Mouse (Mus musculus) embryonic facial prominence, embryonic 12.5 days (tissue): ENCODE data around the gene Npas3. TPM values are rescaled to one million over a fixed set of nuclear protein-coding genes. Genes with fewer than 3 reads are reported as not detected.

ENCODE experiments used
- ATAC-seq: fragments of 200-750 bp; cut with Nextera tagmentation; 2 replicates; pipeline ENCODE4 v1.8.0; 2017; ENCODE audit not compliant: insufficient number of reproducible peaks, insufficient read depth, low FRiP score, low TSS enrichment
- H3K27ac ChIP-seq: fragments of 300-500 bp; sonication (generic); 2 replicates; pipeline ENCODE4 v1.5.1; 2016; ENCODE audit warnings: mild to moderate bottlenecking
- H3K27me3 ChIP-seq: fragments of 300-500 bp; sonication (generic); 2 replicates; pipeline ENCODE4 v1.6.1; 2016; ENCODE audit warnings: mild to moderate bottlenecking, moderate library complexity
- H3K36me3 ChIP-seq: fragments of 300-500 bp; sonication (generic); 2 replicates; pipeline ENCODE4 v1.6.1; 2016; ENCODE audit warnings: mild to moderate bottlenecking
- H3K4me1 ChIP-seq: fragments of 300-500 bp; sonication (generic); 2 replicates; pipeline ENCODE4 v1.6.1; 2016
- H3K4me2 ChIP-seq: fragments of 300-500 bp; sonication (generic); replicated peaks from 2 replicates; pipeline ENCODE4 v1.6.1; 2016; ENCODE audit warnings: mild to moderate bottlenecking, moderate library complexity
- H3K4me3 ChIP-seq: fragments of 300-500 bp; sonication (generic); 2 replicates; pipeline ENCODE4 v1.5.1; 2016; ENCODE audit warnings: mild to moderate bottlenecking
- H3K9ac ChIP-seq: fragments of 300-500 bp; sonication (generic); 2 replicates; pipeline ENCODE4 v1.6.1; 2016; ENCODE audit warnings: mild to moderate bottlenecking, moderate library complexity
- H3K9me3 ChIP-seq: fragments of 300-500 bp; sonication (generic); 2 replicates; pipeline ENCODE4 v1.6.1; 2016; ENCODE audit warnings: mild to moderate bottlenecking, moderate library complexity
- WGBS: fragments of 180-500 bp; shearing (Covaris S2); methylation state at CpG from one replicate; pipeline ENCODE4 v1.1.7; 2016; 5-methylcytosine and 5-hydroxymethylcytosine counted together
- polyA plus RNA-seq: library from polyadenylated mRNA; unstranded; fragments of >200 nt; fragmentation: Nextera tagmentation; extraction: Ambion mirVana; gene quantifications from 2 replicates; pipeline ENCODE4 v1.2.1, GENCODE M21; 2016

Gene Npas3
- polyA plus RNA-seq, 1 experiment from 2014 or later = 6.4 TPM

DNA sequence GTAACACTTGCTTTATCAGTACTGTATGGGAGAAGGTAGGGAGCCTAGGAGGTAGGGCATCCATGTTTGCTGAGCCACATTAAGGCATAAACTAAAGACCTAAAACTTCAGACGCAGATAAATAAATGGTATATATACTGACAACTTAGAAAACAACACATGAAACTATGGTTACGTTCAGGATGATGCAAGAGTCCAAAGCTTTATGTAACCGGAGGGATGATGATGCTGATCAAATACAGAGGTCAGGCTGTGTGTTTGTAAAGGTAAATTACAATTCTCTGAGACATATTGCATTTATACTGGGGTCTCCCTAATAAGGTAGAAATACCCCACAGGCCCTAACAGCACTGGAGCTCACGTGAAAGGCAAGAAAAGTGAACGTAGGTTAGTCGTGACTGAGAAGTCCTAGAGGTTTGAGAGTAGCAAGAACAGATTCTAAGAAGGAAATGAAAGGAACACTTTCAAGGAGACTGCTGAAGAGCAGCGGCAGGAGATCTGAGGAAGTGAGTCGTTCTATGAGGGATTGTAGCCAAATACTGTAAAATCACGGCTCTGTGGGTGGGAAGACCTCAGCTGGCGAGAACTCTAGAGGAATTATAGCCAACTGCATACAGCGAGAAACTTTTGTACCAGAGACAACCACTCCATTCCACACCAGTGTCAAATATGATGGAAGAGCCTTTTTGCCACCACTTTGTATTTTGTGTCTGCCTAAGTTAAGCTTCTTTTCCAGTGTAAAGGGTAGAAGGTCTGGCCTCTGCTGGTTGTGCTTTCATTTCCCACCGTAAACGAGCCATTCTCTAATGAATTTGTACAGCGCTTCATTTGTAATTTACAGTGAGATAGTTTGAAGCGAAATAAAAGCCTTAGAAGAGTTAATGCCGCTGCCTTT, 49.7 kb downstream of the Npas3 start:
- Histone ChIP-seq H3K9me3 (no peaks in the 10 kb centered on the region), H3K4me3 (no peak overlapping the region), H3K9ac (no peak overlapping the region), H3K4me1 (peaks cover 6% of the 10 kb centered on the region), H3K27ac (no peak overlapping the region), H3K4me2 (no peak overlapping the region), H3K27me3 (no peaks in the 10 kb centered on the region), H3K36me3 (no peaks in the 10 kb centered on the region)
- 78% methylated on average over 16 of the region's 16 CpGs for WGBS
- no peak for ATAC-seq

DNA sequence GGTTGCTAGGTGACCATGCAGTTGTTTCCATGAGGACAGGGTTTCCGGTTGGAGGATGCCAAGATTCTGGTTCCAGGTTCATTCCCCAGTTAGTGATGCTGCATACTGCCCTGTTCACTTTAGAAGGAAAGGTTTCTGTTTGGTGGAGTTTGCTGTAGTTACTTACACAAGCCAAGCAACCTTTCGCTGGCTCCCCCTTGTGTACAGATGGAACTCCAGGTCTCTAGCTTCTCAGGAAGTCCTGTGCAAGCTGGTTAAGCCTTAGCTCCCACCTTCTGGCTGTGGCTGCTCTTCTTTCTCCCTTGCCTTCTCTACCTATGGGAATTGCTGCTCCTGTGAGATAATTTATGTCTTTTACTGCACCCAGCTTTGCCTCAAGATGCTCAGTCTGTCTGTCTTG, 52.5 kb downstream of the Npas3 start:
- Histone ChIP-seq H3K27me3 (no peaks in the 10 kb centered on the region), H3K4me2 (no peak overlapping the region), H3K27ac (no peak overlapping the region), H3K9ac (no peak overlapping the region), H3K36me3 (no peaks in the 10 kb centered on the region), H3K9me3 (no peaks in the 10 kb centered on the region), H3K4me1 (peaks cover 3% of the 10 kb centered on the region; the same call in 1 of the 2 replicates), H3K4me3 (no peak overlapping the region)
- WGBS = 47% methylated on average over 2 of the region's 2 CpGs
- ATAC-seq = no peak

DNA sequence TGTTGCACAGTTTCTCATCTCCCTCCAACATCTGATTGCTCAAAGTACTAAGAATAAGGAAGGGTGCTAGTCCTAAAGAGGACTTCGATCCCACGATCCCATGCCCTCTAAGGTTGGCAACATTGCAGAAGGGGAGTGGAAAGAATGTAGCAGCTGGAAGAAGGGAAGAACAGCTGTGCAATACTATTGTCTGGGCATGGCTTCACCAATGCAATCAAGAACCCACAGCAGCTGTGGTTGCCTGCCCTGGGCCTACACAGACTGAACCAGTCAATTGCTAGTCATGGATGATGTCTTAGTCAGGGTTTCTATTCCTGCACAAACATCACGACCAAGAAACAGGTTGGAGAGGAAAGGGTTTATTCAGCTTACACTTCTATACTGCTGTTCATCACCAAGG, 53.7 kb downstream of the Npas3 start:
- H3K27me3 ChIP-seq = no peaks in the 10 kb centered on the region
- no peak overlapping the region for H3K4me3 ChIP-seq
- H3K4me2 ChIP-seq = no peak overlapping the region
- no peaks in the 10 kb centered on the region for H3K36me3 ChIP-seq
- H3K4me1 ChIP-seq = 0 out of 2 replicates have a peak, but pooled peaks cover 3% of the 10 kb centered on the region
- WGBS = 84% methylated on average over 3 of the region's 3 CpGs
- H3K9me3 ChIP-seq = no peaks in the 10 kb centered on the region
- H3K9ac ChIP-seq = no peak overlapping the region
- no peak for ATAC-seq
- no peak overlapping the region for H3K27ac ChIP-seq

DNA sequence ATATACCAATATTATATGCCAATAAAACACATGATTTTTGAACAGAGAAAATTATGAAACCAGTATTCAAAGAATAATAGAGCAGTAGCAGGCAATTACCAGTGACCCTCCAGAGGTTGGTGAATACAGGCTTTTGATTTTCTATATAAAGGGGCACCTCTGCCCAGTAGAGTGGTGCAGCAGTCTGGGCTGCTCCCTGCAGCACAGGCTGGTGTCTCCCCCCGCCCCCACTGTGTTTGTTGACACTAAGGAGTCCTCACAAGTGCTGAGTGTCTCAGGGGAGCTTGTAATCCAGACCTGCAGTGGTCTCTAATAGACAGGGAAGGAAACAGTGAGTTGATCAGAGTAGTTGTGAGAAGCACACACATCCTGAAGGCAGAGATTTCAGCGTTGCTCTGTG, 68.2 kb downstream of the Npas3 start:
- H3K4me1 ChIP-seq = 0 out of 2 replicates have a peak, but pooled peaks cover 5% of the 10 kb centered on the region
- no peak overlapping the region for H3K4me3 ChIP-seq
- H3K9me3 ChIP-seq = no peaks in the 10 kb centered on the region
- H3K27ac ChIP-seq = no peak overlapping the region
- no peak overlapping the region for H3K9ac ChIP-seq
- H3K27me3 ChIP-seq = no peaks in the 10 kb centered on the region
- ATAC-seq = no peak
- 17% methylated on average over 2 of the region's 2 CpGs for WGBS
- no peak overlapping the region for H3K4me2 ChIP-seq
- no peaks in the 10 kb centered on the region for H3K36me3 ChIP-seq

DNA sequence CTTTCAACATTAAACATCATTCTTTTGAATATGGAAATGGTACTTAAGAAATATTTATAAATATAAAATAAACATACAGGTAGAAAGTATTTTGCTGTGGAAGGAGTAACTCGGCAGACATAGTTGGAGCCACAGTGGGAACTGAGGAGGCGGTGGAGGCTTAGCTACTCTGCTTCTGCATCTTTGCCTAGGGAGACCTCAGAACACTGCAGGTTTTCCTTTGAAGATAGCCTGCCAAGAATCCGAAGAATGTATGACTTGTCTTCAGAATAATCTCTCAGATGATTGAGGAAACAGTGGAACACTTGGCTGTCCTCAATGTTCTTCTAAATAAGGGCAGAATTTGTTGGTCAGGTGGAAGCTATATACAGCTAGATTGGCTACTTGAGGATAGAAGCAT, 69.3 kb downstream of the Npas3 start:
- Histone ChIP-seq H3K4me3 (no peak overlapping the region), H3K27ac (no peak overlapping the region), H3K4me1 (0 out of 2 replicates have a peak, but pooled peaks cover 5% of the 10 kb centered on the region), H3K4me2 (no peak overlapping the region), H3K27me3 (no peaks in the 10 kb centered on the region), H3K9ac (no peak overlapping the region), H3K9me3 (no peaks in the 10 kb centered on the region), H3K36me3 (no peaks in the 10 kb centered on the region)
- ATAC-seq = no peak
- WGBS = 56% methylated on average over 3 of the region's 3 CpGs

DNA sequence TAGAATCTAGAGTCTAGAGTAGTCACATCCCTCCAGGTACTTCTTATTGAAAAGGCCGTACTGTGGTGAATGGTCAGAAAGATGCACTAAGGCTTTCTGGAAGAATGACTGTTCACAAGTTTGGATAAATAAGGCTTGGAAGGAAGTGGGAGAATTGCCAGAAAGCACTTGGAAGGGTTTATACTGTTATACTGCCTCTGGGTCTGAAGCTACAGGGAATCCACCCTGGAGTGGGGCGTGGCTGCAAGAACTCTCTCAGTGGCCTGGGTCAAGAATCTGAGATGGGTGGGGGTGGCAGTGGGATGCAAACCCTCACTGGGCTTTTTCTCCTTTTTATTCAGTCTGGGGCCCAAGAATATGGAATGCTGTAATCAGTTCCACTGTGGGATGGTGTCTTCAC, 72.0 kb downstream of the Npas3 start:
- no peak overlapping the region for H3K4me3 ChIP-seq
- no peak overlapping the region for H3K27ac ChIP-seq
- no peaks in the 10 kb centered on the region for H3K9me3 ChIP-seq
- no peak for ATAC-seq
- no peak overlapping the region for H3K4me2 ChIP-seq
- no peaks in the 10 kb centered on the region for H3K27me3 ChIP-seq
- no peak overlapping the region for H3K9ac ChIP-seq
- 81% methylated on average over 2 of the region's 2 CpGs for WGBS
- 0 out of 2 replicates have a peak, but pooled peaks cover 5% of the 10 kb centered on the region for H3K4me1 ChIP-seq
- H3K36me3 ChIP-seq = no peaks in the 10 kb centered on the region

DNA sequence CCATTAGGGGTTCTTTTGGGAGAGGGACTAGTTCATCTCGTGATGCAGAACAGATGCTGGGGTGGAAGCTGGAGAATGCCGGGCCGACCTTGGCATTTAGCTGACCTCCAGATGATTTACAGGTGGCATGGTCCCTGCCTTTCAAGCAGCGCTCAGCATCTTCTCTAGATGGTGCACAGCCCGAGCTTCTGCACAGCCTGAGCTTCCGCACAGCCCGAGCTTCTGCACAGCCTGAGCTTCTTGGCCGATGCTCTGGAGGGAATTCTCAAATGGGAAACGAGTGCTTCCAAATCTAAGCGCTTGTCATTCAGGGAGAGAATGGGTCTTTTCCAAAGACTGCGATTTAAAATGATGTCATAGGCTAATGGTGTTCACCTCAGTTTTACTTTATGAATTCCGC, 72.5 kb downstream of the Npas3 start:
- Histone ChIP-seq H3K4me2 (no peak overlapping the region), H3K27me3 (no peaks in the 10 kb centered on the region), H3K9me3 (no peaks in the 10 kb centered on the region), H3K4me1 (0 out of 2 replicates have a peak, but pooled peaks cover 5% of the 10 kb centered on the region), H3K27ac (no peak overlapping the region), H3K4me3 (no peak overlapping the region), H3K9ac (no peak overlapping the region), H3K36me3 (no peaks in the 10 kb centered on the region)
- WGBS = 55% methylated on average over 12 of the region's 12 CpGs
- no peak for ATAC-seq

DNA sequence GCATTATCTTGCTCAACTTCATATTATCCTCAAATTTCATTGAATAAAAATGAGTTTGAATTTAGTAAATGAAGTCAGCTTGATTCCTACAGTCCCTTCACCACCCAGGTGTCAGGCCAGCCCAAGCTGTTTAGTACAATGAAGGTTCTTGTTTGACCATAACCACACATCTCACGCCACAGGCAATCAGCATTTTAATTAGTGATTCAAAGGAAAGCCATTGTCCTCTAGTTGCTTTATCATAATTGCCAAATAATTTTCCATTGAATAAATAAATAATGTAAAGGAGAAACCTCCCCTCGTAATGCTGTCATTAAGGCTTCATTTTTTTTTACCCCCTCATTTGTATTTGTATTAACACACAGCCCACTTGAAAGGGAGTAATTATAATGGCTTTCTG, 73.5 kb downstream of the Npas3 start:
- Histone ChIP-seq H3K27ac (no peak overlapping the region), H3K4me3 (no peak overlapping the region), H3K36me3 (no peaks in the 10 kb centered on the region), H3K27me3 (no peaks in the 10 kb centered on the region), H3K9ac (no peak overlapping the region), H3K4me1 (0 out of 2 replicates have a peak, but pooled peaks cover 2% of the 10 kb centered on the region), H3K4me2 (no peak overlapping the region), H3K9me3 (no peaks in the 10 kb centered on the region)
- WGBS = 54% methylated on average over 2 of the region's 2 CpGs
- no peak for ATAC-seq

DNA sequence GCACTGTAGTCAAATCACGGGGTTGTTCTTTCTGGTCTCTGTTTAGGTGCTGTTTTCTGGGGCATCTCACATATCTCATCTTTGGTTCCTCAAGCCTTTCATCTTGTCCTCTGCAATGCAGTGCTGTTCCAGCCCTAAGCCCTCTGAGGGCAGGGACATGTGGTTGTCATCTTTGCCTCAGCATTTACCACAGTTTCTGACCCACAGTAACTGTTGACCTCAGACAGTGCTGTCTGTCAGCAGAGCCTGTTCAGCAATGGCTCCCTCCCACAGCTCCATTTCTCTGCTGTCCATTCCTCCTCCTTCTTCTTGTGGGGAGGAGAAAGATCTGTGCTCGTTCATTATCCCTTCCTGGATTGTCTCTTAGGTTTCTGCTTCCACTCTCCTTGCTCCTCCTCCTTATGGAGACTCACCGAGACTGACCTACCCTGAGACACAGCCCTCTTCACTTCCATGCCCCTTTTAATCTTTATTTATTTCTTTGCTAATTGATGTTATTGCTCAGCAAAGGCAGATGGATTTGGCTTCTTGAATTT, 79.2 kb downstream of the Npas3 start:
- Histone ChIP-seq H3K9ac (no peak overlapping the region), H3K4me3 (no peak overlapping the region), H3K4me1 (peaks cover 22% of the 10 kb centered on the region), H3K27ac (no peak overlapping the region), H3K9me3 (no peaks in the 10 kb centered on the region), H3K36me3 (no peaks in the 10 kb centered on the region), H3K27me3 (no peaks in the 10 kb centered on the region), H3K4me2 (no peak overlapping the region)
- WGBS = 18% methylated on average over 3 of the region's 3 CpGs
- no peak for ATAC-seq

DNA sequence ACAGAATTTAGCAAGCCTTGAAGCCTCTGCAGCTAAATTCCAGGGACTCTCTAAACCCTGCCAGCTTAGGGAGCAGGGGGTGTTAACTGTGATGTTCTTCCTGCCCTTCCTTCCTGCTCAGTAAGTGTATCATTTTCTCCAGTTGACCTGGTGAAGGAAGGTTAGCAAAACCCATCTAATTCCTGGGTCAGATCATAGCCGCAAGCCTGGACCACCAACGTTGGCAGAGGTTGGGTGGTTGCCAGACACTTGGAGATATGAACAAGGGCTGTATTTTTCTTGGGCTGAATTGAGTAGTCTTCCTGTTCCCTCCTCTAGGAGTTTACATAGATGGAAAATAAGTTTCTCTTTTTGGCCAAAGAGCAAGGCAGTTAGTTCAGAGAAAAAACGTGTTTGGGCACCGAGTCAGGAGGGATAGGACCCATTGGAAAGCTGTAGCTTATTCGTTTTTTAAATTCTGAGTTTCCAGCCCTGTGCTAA, 79.8 kb downstream of the Npas3 start:
- H3K4me1 ChIP-seq = peaks cover 22% of the 10 kb centered on the region
- 0 out of 2 replicates have a peak overlapping the region, but pooled peaks have one; percentile 11 for H3K4me2 ChIP-seq
- WGBS = 14% methylated on average over 5 of the region's 5 CpGs
- H3K27ac ChIP-seq = no peak overlapping the region
- no peaks in the 10 kb centered on the region for H3K36me3 ChIP-seq
- H3K27me3 ChIP-seq = no peaks in the 10 kb centered on the region
- no peak overlapping the region for H3K9ac ChIP-seq
- ATAC-seq = no peak
- no peak overlapping the region for H3K4me3 ChIP-seq
- H3K9me3 ChIP-seq = no peaks in the 10 kb centered on the region

DNA sequence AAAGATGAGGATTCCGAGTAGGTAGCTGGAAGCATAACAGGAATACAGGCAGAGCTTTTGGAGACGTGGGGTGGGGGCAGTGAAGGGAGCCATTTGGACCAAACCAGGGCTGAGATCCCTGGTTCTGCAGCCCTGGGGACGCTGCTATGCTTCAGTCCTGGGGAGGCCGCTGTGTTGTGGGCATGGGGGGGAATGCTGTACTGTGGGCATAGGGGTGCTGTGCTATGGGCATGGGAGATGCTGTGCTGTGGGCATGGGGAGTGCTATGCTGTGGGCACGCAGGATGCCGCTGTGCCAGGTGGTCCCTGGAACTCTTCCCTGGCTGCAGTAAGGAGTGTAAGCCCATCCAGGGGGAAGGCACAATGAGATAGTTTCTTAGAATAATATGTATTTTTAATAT, 81.7 kb downstream of the Npas3 start:
- H3K4me2 ChIP-seq = no peak overlapping the region
- H3K4me1 ChIP-seq = peaks cover 22% of the 10 kb centered on the region
- ATAC-seq = no peak
- 86% methylated on average over 6 of the region's 6 CpGs for WGBS
- no peaks in the 10 kb centered on the region for H3K36me3 ChIP-seq
- H3K27ac ChIP-seq = no peak overlapping the region
- H3K27me3 ChIP-seq = no peaks in the 10 kb centered on the region
- H3K9me3 ChIP-seq = no peaks in the 10 kb centered on the region
- no peak overlapping the region for H3K9ac ChIP-seq
- no peak overlapping the region for H3K4me3 ChIP-seq

DNA sequence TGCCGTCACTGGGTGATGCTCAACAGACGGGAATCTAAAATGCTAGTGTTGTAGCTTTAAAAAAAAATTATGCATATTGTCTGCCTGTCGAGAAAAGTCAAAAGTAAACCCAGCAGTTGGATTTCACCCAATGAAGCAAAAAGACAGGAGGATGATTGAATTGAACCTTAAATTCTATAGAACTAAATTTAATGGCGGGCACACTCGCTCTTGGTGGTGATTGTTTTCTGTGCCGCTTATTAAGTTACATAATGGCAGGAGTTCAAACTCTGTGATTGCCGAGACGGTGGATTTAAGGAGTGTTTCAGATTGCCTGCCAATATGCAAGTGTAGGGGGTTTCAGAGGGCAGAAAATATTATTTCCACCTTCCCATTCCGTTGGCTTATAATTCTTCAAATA, 82.9 kb downstream of the Npas3 start:
- H3K4me3 ChIP-seq = no peak overlapping the region
- no peaks in the 10 kb centered on the region for H3K27me3 ChIP-seq
- no peaks in the 10 kb centered on the region for H3K9me3 ChIP-seq
- H3K4me2 ChIP-seq = no peak overlapping the region
- no peak overlapping the region for H3K27ac ChIP-seq
- WGBS = 43% methylated on average over 9 of the region's 9 CpGs
- no peak overlapping the region for H3K9ac ChIP-seq
- peaks cover 22% of the 10 kb centered on the region for H3K4me1 ChIP-seq
- ATAC-seq = no peak
- no peaks in the 10 kb centered on the region for H3K36me3 ChIP-seq
